Mouse (Mus musculus) embryonic fibroblast, embryonic 13.5 days (primary cell): ENCODE data around the gene Rab40c.
A peak's percentile ranks its signal among the peaks of the same experiment; 100 is the strongest.

Experiments used
- CTCF ChIP-seq: IDR thresholded peaks from 2 replicates; pipeline ENCODE4 v1.5.1; 2011; ENCODE audit warnings: mild to moderate bottlenecking, control low read depth, low read length, moderate library complexity, borderline replicate concordance; ENCODE audit not compliant: insufficient read depth
- POLR2A ChIP-seq: IDR thresholded peaks from 2 replicates; pipeline ENCODE4 v1.6.1; 2011; ENCODE audit warnings: low read depth, mild to moderate bottlenecking, control low read depth, low read length, moderate library complexity

GRCm38 (mm10) chr17:25868601-25869191 lies 50.8 kb downstream of the Rab40c start, which contains the start of gene Mcrip2:
- TF ChIP-seq POLR2A (peak; percentile 51), CTCF (no peak)
